Mouse (Mus musculus) kidney, embryonic 14.5 days (tissue): Measurements from ENCODE around the gene Crabp2. TPM values are rescaled to one million over a fixed set of nuclear protein-coding genes. Genes with fewer than 3 reads are reported as not detected.

ENCODE experiments used
- ATAC-seq: fragments of 200-750 bp; cut with Nextera tagmentation; 2 replicates; pipeline ENCODE4 v1.8.0; 2017; ENCODE audit warnings: moderate number of reproducible peaks, mild to moderate bottlenecking, moderate TSS enrichment, moderate library complexity; ENCODE audit not compliant: low FRiP score, low TSS enrichment
- H3K27ac ChIP-seq: fragments of 300-500 bp; sonication (generic); 2 replicates; pipeline ENCODE4 v1.5.1; 2014; ENCODE audit warnings: low read depth, mild to moderate bottlenecking, low read length, moderate library complexity, mixed read lengths
- H3K27me3 ChIP-seq: fragments of 300-500 bp; sonication (generic); 2 replicates; pipeline ENCODE4 v1.6.1; 2014; ENCODE audit warnings: mild to moderate bottlenecking, low read length; ENCODE audit not compliant: control insufficient read depth, insufficient read depth
- H3K36me3 ChIP-seq: fragments of 300-500 bp; sonication (generic); 2 replicates; pipeline ENCODE4 v1.6.1; 2014; ENCODE audit warnings: low read length, mixed read lengths; ENCODE audit not compliant: control insufficient read depth, insufficient read depth
- H3K4me1 ChIP-seq: fragments of 300-500 bp; sonication (generic); 2 replicates; pipeline ENCODE4 v1.6.1; 2014; ENCODE audit warnings: low read length, mixed read lengths; ENCODE audit not compliant: control insufficient read depth, insufficient read depth
- H3K4me2 ChIP-seq: fragments of 300-500 bp; sonication (generic); replicated peaks from 2 replicates; pipeline ENCODE4 v1.6.1; 2014; ENCODE audit warnings: low read depth, mild to moderate bottlenecking, low read length
- H3K4me3 ChIP-seq: fragments of 300-500 bp; sonication (generic); 2 replicates; pipeline ENCODE4 v1.5.1; 2014; ENCODE audit warnings: mild to moderate bottlenecking, low read length
- H3K9ac ChIP-seq: fragments of 300-500 bp; sonication (generic); 2 replicates; pipeline ENCODE4 v1.6.1; 2014; ENCODE audit warnings: low read depth, mild to moderate bottlenecking, low read length, moderate library complexity
- H3K9me3 ChIP-seq: fragments of 300-500 bp; sonication (generic); 2 replicates; pipeline ENCODE4 v1.6.1; 2016; ENCODE audit warnings: low read length; ENCODE audit not compliant: control insufficient read depth
- WGBS: fragments of 180-500 bp; shearing (Covaris S2); extraction: QIAGEN DNeasy Blood & Tissue Kit; methylation state at CpG from one replicate; pipeline ENCODE4 v1.1.7; 2014; 5-methylcytosine and 5-hydroxymethylcytosine counted together
- polyA plus RNA-seq: library from polyadenylated mRNA; unstranded; fragments of >200 nt; fragmentation: Nextera tagmentation; extraction: Ambion mirVana; gene quantifications from 2 replicates; pipeline ENCODE4 v1.2.1, GENCODE M21; 2014

Crabp2 gene
- polyA plus RNA-seq, 1 experiment from 2014 or later, result 113 TPM

DNA sequence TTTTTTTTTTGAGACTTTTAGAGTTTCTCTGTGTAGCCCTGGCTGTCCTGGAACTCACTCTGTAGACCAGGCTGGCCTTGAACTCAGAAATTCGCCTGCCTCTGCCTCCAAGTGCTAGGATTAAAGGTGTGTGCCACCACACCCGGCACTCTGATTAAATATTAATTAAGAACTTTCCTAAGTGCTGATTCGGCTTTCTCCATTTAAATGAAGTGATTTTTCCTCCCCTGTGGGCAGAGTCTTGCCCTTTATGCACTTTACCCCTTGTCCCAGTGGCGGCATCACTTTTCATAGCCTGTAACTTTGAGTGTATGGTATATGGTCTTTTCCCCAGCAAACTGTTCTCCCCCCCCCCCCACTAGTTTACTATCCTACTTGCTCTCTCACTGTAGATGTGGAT, 13.3 kb upstream of the Crabp2 start:
- H3K4me1 ChIP-seq, result 0 out of 2 replicates have a peak, but pooled peaks cover 10% of the 10 kb centered on the region
- H3K9me3 ChIP-seq, result no peaks in the 10 kb centered on the region
- H3K9ac ChIP-seq, result no peak overlapping the region
- peaks cover 73% of the 10 kb centered on the region for H3K36me3 ChIP-seq
- H3K4me3 ChIP-seq, result no peak overlapping the region
- ATAC-seq, result no peak
- no peaks in the 10 kb centered on the region for H3K27me3 ChIP-seq
- H3K27ac ChIP-seq, result no peak overlapping the region
- 85% methylated on average over 4 of the region's 4 CpGs for WGBS
- no peak overlapping the region for H3K4me2 ChIP-seq

DNA sequence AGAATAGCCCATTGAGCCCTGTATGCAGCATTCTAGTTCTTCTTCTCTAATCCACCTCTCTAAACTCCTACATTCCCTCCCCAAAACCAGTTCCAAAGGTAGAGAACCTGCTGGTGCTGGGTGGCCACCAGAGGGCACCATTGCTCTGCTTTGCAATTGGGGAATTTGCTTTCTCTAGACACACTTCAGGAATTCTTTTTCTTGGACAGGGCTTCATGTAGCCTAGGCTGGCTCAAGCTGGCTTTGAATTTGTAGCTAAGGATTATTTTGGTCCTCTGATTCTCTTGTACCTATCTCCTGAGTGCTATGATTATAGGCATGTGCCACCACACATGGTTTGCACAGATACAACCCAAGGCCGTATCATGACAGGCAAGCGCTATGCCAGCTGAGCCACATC, 12.7 kb upstream of the Crabp2 start:
- WGBS, result 96% methylated on average over 2 of the region's 2 CpGs
- no peak overlapping the region for H3K9ac ChIP-seq
- H3K4me3 ChIP-seq, result no peak overlapping the region
- no peak overlapping the region for H3K4me2 ChIP-seq
- no peaks in the 10 kb centered on the region for H3K27me3 ChIP-seq
- H3K9me3 ChIP-seq, result no peaks in the 10 kb centered on the region
- no peak overlapping the region for H3K27ac ChIP-seq
- peak; percentile 77 for ATAC-seq
- peaks cover 76% of the 10 kb centered on the region for H3K36me3 ChIP-seq
- 0 out of 2 replicates have a peak, but pooled peaks cover 10% of the 10 kb centered on the region for H3K4me1 ChIP-seq

DNA sequence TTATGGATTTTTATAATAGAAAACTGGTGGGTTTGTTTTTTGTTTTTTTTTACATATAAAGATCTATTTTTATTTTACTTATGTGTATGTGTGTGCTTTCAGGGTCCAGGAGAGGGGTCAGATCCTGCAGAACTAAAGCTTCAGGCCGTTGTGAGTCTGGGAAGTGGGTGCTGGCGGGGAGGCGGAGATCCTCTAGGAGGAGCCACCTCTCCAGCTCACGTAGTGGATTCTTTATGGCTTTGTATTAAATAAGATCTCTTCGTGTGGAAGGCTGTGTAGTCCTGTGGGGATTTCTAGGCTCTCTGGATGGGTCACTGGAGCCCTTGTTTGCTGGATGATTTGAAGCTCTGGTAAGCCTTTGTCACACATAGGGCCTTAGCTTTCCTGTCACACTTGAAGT, 7.9 kb upstream of the Crabp2 start:
- H3K9me3 ChIP-seq, result no peaks in the 10 kb centered on the region
- 65% methylated on average over 5 of the region's 5 CpGs for WGBS
- no peak overlapping the region for H3K4me3 ChIP-seq
- no peak overlapping the region for H3K27ac ChIP-seq
- H3K4me1 ChIP-seq, result 0 out of 2 replicates have a peak, but pooled peaks cover 8% of the 10 kb centered on the region
- H3K36me3 ChIP-seq, result peaks cover 63% of the 10 kb centered on the region
- no peak overlapping the region for H3K9ac ChIP-seq
- H3K4me2 ChIP-seq, result no peak overlapping the region
- no peaks in the 10 kb centered on the region for H3K27me3 ChIP-seq
- ATAC-seq, result no peak

DNA sequence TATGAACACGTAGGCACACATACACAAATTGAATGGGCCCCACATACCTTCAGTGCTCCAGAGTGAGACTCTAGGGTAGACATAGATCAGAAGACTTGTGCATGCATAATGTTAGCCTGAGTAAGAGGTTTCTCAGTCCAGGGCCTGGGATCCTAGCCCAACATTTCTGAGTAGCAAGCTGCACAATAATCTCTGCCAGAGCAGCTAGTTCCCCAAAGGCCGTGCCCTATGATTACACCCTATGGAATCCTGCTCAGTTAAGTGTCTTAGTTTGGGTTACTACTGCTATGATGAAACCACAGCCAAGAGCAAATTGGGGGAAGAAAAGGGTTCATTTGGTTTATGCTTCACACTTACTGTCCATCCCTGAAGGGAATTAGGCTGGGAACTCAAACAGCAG, 6.0 kb upstream of the Crabp2 start:
- H3K36me3 ChIP-seq, result peaks cover 50% of the 10 kb centered on the region

DNA sequence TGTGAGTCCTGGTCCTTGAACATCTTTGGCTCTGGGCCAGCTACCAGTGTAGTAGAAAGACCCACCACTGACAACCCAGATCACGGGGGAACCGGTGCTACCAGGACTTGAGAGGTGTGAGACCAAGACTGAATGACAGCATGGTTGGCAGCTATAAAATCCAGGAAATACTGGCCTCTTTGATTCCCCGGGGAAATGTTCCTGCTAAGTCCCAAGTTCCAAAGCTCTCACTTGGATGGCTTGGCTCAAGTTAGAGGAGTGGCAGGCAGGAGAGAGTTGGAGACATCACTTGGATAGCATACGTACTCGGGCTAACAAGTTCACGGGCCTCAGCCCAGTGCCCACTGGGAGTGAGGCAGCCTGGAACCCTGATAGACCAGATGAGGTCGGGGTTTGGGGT, 4.9 kb upstream of the Crabp2 start:
- Histone ChIP-seq H3K4me3 (no peak overlapping the region), H3K9ac (no peak overlapping the region), H3K9me3 (no peaks in the 10 kb centered on the region), H3K27ac (no peak overlapping the region), H3K27me3 (no peaks in the 10 kb centered on the region), H3K36me3 (peaks cover 40% of the 10 kb centered on the region), H3K4me1 (peaks cover 31% of the 10 kb centered on the region), H3K4me2 (no peak overlapping the region)
- WGBS, result 66% methylated on average over 7 of the region's 7 CpGs
- no peak for ATAC-seq

More for the DNA sequence above, 6.0 kb upstream of the Crabp2 start:
- Histone ChIP-seq H3K27me3 (no peaks in the 10 kb centered on the region), H3K4me1 (peaks cover 20% of the 10 kb centered on the region), H3K9ac (no peak overlapping the region), H3K4me2 (no peak overlapping the region), H3K9me3 (no peaks in the 10 kb centered on the region), H3K27ac (no peak overlapping the region), H3K4me3 (no peak overlapping the region)
- 95% methylated on average over 2 of the region's 2 CpGs for whole genome bisulfite sequencing
- no peak for ATAC-seq

DNA sequence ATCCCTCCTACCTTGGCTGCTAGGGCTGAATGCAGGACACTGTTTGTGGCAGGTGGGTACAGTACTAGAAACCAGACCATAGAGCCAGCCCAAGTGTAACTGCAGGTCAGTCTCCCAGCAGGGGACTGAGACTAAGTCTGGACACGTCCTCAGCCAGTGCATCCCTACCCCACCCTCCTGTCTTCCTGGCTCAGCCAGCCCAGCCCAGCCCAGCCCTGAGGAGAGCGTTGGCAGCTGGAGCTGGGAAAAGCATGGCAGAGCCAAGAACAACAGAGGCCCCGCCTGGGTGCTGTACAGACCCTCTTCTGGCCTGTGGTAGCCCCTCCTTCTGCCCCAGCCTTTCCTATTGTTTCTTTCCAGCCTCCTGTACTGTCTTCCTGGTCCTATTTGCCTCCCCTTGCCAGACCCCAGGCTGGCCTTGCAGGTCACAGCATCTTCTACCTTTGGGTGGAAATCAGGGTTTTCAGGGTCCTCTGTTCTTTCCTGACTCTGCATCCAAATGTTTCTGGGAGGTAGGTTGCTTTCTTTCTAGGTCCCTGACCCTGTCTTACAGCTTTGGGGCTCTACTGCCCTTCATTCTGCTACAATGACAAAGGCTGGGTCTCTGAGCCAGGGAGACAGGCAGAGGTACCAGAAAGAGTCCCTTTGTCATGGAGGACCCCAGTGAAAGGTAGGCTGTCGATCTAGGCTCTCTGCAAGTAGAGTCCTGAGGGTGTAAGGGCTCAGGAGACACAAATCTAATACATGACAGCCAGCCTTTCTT, 3.4 kb upstream of the Crabp2 start:
- ATAC-seq, result 0 out of 2 replicates have a peak, but pooled peaks have one; percentile 28
- no peak overlapping the region for H3K4me3 ChIP-seq

DNA sequence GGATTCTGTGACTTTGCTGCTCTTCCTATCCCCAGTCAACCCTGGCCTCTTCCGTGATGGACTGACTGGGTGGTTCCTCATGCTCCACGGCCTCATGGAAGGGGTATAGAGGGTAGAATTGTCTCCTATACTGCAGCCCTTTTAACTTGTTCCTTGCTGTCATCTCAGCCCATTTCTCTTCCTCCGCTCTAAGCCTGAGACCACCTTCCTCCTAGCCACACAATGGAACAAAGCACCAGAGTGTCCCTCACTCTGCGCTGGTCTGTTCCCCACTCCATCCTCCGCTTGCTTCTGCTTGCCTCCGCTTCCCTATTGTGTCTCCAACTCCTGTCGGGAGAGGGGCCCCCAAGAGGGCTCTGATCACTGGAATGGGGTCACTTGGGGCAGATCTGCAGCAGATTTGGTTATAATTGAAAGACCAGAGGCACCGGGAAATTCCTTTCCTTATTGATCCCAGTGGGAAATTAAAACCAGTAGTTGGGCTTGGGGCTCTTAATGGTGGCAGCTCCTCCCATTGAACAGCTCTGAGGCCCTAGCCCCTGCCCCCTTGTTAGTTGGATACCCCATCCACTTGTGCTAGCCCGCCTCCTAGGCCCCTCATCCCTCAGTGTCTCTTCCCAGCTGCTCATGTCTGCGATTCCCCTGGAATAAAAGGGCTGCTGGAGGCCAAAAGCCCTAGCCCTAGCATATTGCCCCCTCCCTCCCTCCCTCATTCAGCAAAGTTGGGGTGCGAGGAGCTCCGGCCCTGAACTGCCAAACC, 2.5 kb upstream of the Crabp2 start:
- peaks cover 19% of the 10 kb centered on the region for H3K36me3 ChIP-seq
- H3K27ac ChIP-seq, result peak overlapping the region; percentile 77; the same call in 1 of the 2 replicates
- no peak overlapping the region for H3K4me2 ChIP-seq
- H3K9me3 ChIP-seq, result no peaks in the 10 kb centered on the region
- no peaks in the 10 kb centered on the region for H3K27me3 ChIP-seq
- H3K4me3 ChIP-seq, result no peak overlapping the region
- WGBS, result 31% methylated on average over 12 of the region's 12 CpGs
- ATAC-seq, result no peak
- H3K9ac ChIP-seq, result no peak overlapping the region
- H3K4me1 ChIP-seq, result peaks cover 48% of the 10 kb centered on the region

More for the DNA sequence above, 3.4 kb upstream of the Crabp2 start:
- Histone ChIP-seq H3K4me1 (peaks cover 45% of the 10 kb centered on the region), H3K9ac (no peak overlapping the region), H3K36me3 (peaks cover 25% of the 10 kb centered on the region), H3K27me3 (no peaks in the 10 kb centered on the region), H3K27ac (no peak overlapping the region; the same call in 1 of the 2 replicates), H3K4me2 (no peak overlapping the region), H3K9me3 (no peaks in the 10 kb centered on the region)
- 16% methylated on average over 4 of the region's 4 CpGs for WGBS

DNA sequence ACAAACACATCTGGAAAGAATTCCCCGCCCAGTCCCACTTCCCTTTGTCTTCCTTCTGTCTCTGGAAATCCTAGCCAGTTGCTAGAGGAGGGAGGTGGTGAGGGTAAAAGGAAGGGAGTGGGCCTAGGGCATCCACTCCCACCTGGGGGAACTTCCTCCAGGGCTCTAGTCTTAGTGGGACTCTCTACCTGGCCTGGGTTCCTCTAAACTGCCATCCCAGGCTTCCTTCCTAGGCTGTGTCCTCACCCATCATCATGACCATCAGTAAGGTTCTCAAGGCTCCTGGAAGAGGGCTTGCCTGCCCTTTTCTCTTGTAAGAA, 2.0 kb upstream of the Crabp2 start:
- WGBS, result 17% methylated on average over 1 of the region's 1 CpGs
- H3K4me1 ChIP-seq, result peaks cover 52% of the 10 kb centered on the region
- peak overlapping the region; percentile 50; the same call in 1 of the 2 replicates for H3K9ac ChIP-seq

More for the DNA sequence above, 2.0 kb upstream of the Crabp2 start:
- Histone ChIP-seq H3K9me3 (no peaks in the 10 kb centered on the region), H3K27me3 (no peaks in the 10 kb centered on the region), H3K27ac (peak overlapping the region; percentile 77; the same call in 1 of the 2 replicates), H3K4me2 (no peak overlapping the region; the same call in 1 of the 2 replicates), H3K36me3 (peaks cover 14% of the 10 kb centered on the region), H3K4me3 (no peak overlapping the region)
- ATAC-seq, result no peak; the same call in 1 of the 2 replicates
